Mouse (Mus musculus) C2C12 (cell line): ENCODE measurements at regions not wholly inside any gene's neighbourhood (a gene's known extent, or its start where the extent isn't known, plus 50 kb on each side); places are given as distances from the start of the nearest gene placed in this dataset.

Experiments used
- CTCF ChIP-seq: IDR thresholded peaks from one replicate; pipeline ENCODE4 v1.5.1; 2011; ENCODE audit not compliant: control insufficient read depth, insufficient read depth, insufficient read length
- FOSL1 ChIP-seq: IDR thresholded peaks from one replicate; pipeline ENCODE4 v1.8.0; 2011; ENCODE audit warnings: mild to moderate bottlenecking, low read length; ENCODE audit not compliant: poor library complexity, insufficient read depth, severe bottlenecking
- MYOD1 ChIP-seq: IDR thresholded peaks from one replicate; pipeline ENCODE4 v1.6.1; 2011; ENCODE audit warnings: low read depth; ENCODE audit not compliant: control insufficient read depth, insufficient read length
- MYOG ChIP-seq: IDR thresholded peaks from one replicate; pipeline ENCODE4 v1.6.1; 2011; ENCODE audit not compliant: control insufficient read depth, insufficient read length; ENCODE audit errors: extremely low read depth

DNA sequence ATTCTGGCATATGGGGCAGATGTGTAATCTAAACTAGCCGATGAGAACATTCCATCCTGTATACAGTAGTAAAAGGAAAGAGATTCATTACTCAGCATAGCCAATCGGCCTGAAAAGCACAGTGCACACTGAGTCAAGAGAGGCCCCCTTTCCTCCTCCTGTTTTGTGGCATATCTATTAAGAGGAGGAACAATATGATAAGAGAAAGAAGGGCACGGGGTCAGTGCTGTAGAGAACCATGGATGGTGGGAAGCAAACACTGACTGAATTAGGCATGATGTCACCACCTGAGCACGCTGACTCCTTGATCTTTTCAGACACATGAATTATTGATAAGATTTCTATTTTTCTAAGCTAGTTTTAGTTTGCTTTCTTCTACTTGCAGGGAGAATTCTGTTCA, 554.5 kb upstream of the Adamts9 start:
- TF ChIP-seq CTCF (no peak), MYOG (no peak), FOSL1 (no peak), MYOD1 (no peak)
